Mouse (Mus musculus) CD8-positive naive resting alpha-beta T cell, adult 57 days (primary cell): ENCODE measurements around the gene Ccdc81. TPM values are rescaled to one million over a fixed set of nuclear protein-coding genes. Genes with fewer than 3 reads are reported as not detected.

Experiments used
- total RNA-seq: library from RNA; stranded (reverse); gene quantifications from one replicate; pipeline ENCODE4 v1.2.4, GENCODE M21; 2023

Gene Ccdc81
- total RNA-seq = not detected

DNA sequence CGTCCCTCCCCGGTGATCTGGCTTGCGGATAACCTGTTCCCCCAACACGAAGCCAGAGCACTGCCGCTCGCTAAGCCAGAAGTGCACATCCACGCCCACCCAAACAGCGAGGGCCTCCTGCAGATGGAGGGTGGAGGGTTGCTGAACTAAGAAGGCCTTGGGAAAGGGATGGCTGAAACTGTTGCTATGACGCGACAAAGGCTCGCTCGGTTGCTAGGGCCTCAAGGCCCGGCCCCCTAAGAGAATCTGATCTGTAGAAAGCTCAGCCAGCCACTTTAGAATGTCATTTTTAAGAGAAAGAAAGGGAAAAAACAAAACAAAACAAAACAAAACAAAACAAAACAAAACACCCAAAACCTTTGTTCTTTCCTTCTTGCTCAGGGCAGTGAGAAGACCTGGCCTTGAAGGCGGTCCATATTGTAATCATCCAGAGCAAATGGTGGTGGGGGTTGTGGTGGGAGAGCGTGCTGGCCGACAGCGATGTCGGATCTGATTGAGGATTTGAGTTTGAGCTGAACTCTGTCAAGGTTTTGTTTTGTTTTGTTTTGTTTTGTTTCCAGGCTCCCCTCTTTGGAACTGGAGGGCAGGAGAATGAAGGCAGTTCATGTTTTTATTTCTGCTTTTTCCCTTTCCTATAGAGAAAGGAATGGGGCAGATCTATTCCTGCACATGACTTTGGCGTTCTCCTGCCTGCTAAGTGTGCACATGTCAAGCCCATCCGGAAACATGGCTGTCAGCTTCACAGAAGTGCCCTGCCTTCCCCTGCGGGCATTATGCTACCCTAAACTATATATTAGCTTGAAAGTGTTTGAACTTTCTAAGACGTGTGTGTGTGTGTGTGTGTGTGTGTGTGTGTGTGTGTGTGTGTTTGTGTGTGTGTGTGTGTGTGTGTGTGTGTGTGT, at the start of gene Ccdc81:
Gene Ccdc81, minus strand, starts transcription at position 188 of the 902 bp plus-strand sequence.

DNA sequence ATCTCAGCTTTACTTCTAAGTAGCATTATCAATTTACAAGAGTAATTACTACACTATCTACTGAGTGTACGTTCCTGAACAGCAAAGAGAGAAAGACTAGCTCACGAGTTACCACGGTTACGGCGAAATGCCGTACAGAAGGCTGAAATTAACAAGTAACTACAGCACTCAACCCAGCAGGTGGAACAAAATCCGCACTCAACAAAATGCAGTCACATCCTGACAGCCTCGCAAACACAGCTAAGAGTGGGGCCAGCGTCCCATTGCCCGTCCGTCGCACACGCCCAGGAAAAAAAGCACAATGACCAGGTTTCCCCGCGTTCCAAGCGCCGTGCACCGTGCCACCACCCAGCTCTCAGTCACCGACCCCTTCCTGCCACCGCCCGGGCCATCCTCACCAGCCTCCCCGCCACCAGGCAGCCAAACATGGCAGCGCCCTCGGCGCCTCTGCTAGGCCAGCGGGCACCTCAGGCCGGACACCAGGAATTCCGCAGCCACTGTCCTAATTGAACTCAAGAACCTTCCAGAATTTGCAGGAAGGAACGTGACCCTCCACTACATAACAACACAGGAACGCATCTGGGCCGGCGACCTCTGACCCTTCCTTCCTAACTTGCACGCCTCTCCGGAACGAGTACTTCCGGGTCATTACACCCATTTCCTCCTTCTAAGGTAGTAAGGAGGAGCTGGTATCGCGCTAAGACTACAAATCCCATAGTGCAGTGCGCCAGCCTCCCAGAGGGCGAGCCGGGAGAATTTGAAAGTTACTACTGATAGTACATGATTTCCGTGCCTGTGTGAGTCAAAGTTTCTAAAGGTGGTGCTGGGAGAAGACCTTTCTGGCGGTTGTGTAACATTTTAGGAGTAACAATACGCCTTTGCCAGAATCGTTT, 37.4 kb upstream of the Ccdc81 start, which contains the start of gene Hikeshi:
Gene Hikeshi, minus strand, starts transcription at position 634 of the 893 bp plus-strand sequence.

Other genes starting within 250 kb of the Ccdc81 start
- 43.7 TPM for gene Hikeshi, start 37.6 kb upstream of the Ccdc81 start, total RNA-seq
- 103 TPM for gene Eed, start 77.4 kb upstream of the Ccdc81 start, total RNA-seq
- 203 TPM for gene Picalm, start 226.6 kb upstream of the Ccdc81 start, total RNA-seq